Mouse (Mus musculus): Measurements from ENCODE around the gene Amh. TPM values are rescaled to one million over a fixed set of nuclear protein-coding genes. Genes with fewer than 3 reads are reported as not detected.
"Not testable (repeated sequence)": the region's sequence is repeated elsewhere in the genome, so short reads cannot be mapped to it uniquely, and the experiment has no call there.

The Amh gene
- polyA plus RNA-seq, 1 experiment from 2014 or later = not detected

DNA sequence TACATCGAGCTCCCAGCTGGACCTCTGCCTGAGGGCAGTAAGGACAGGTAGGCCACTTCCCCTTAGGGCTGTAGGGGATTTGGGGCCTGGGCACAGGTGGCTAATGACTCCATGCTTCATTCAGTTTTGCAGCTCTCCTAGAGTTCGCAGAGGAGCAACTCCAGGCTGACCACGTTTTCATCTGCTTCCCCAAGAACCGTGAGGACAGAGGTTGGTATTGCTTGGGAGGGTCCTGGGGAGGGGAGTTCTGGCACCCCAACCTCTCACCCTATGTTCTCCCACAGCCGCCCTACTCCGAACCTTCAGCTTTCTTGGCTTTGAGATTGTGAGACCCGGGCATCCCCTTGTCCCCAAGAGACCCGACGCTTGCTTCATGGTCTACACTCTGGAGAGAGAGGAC lies 23.5 kb downstream of the Amh start:
- H3K36me3 ChIP-seq (ENCODE audit: control insufficient read depth, insufficient read depth, low read length); ATAC-seq (ENCODE audit: low read depth); H3K4me3 ChIP-seq (ENCODE audit: low read length); H3K9ac ChIP-seq (ENCODE audit: low read length); H3K27me3 ChIP-seq (ENCODE audit: control insufficient read depth, insufficient read depth, low read depth, low read length); H3K9me3 ChIP-seq (ENCODE audit: control insufficient read depth, low read length); H3K27ac ChIP-seq (ENCODE audit: low read length): not testable (repeated sequence)
- peaks cover 17% of the 10 kb centered on the region for H3K4me1 ChIP-seq (replicated peaks; ENCODE audit: control insufficient read depth, insufficient read depth, low read length)
- 72% methylated on average over 7 of the region's 9 CpGs for WGBS
- H3K4me2 ChIP-seq (ENCODE audit: low read depth, low read length) = peak overlapping the region; percentile 96; the same call in 1 of the 2 replicates

DNA sequence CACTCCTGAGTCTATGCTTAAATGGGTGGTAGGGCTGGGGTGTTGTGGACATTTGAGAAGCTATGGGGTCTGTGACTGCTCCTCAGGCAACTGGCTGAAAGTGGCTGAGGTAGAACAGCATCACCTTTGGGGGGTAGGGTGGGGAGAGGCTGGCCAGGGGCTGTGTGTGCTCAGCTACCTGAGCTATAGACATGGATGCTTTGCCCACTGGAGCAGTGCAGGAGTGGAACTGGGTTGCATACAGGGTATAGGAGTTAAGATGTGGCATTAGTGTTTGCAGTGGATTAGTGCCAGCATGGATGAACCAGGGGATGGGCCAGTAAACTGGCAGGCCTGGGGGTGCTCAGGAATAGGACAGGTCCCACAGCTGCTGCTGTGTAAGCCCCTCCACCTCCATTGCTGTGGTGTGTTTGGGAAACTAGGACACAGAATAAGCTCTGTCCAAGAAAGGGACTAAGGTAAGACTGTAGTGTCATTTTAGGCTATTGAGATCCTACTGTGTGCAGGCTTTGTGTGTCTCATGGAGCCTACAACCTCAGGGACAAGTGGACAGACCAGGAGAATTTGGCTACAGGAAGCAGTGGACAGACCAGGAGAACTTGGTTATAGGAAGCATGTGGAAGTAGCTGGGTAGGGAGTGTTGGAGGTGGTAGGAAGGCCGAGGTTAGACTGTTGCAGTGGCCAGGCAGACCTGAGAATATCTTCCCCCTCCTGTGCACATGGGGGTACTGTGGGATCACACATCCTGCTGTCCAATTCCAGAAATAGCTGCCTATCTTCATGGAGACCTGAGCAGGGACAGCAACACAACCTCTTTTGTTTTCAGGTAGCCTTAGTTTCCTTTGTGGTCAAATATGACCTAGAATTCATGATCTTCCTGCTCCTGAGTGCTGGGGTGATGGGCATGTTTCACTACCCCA lies 24.6 kb downstream of the Amh start:
- H3K27me3 ChIP-seq (ENCODE audit: control insufficient read depth, insufficient read depth, low read depth, low read length) = peaks cover 15% of the 10 kb centered on the region
- H3K36me3 ChIP-seq (ENCODE audit: control insufficient read depth, insufficient read depth, low read length) = peaks cover 7% of the 10 kb centered on the region
- 0 out of 2 replicates have a peak, but pooled peaks cover 4% of the 10 kb centered on the region for H3K9me3 ChIP-seq (ENCODE audit: control insufficient read depth, low read length)
- no peak overlapping the region for H3K9ac ChIP-seq (ENCODE audit: low read length)
- ATAC-seq (ENCODE audit: low read depth) = no peak
- no peak overlapping the region for H3K4me2 ChIP-seq (ENCODE audit: low read depth, low read length)
- 58% methylated on average over 1 of the region's 1 CpGs for WGBS
- H3K27ac ChIP-seq (ENCODE audit: low read length) = no peak overlapping the region
- H3K4me3 ChIP-seq (ENCODE audit: low read length) = no peak overlapping the region
- H3K4me1 ChIP-seq (replicated peaks; ENCODE audit: control insufficient read depth, insufficient read depth, low read length) = peaks cover 17% of the 10 kb centered on the region

DNA sequence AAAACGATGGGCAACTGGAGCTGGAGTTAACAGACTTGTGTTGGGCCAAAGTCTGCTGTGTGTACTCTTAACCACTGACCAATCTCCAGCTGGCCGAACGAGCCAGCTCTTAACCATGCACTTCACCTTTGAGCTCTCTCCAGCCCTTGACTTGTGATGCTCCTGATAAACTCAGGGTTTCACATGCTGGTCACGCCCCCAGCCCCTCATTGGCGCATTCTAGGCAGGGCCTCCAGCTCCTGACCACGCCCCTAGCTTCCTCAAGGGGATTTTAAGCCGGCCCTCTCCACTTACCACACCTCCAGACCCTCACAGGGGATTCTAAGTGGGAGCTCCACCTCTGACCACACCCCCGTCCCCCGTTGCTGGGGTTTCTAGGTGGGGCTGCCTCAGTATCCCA lies 26.1 kb downstream of the Amh start:
- H3K36me3 ChIP-seq (ENCODE audit: control insufficient read depth, insufficient read depth, low read length) = peaks cover 7% of the 10 kb centered on the region
- no peak overlapping the region for H3K4me2 ChIP-seq (ENCODE audit: low read depth, low read length)
- peaks cover 17% of the 10 kb centered on the region for H3K4me1 ChIP-seq (replicated peaks; ENCODE audit: control insufficient read depth, insufficient read depth, low read length)
- H3K9ac ChIP-seq (ENCODE audit: low read length) = no peak overlapping the region
- H3K9me3 ChIP-seq (ENCODE audit: control insufficient read depth, low read length) = 0 out of 2 replicates have a peak, but pooled peaks cover 4% of the 10 kb centered on the region
- no peak overlapping the region for H3K4me3 ChIP-seq (ENCODE audit: low read length)
- 3% methylated on average over 9 of the region's 9 CpGs for WGBS
- H3K27me3 ChIP-seq (ENCODE audit: control insufficient read depth, insufficient read depth, low read depth, low read length) = peaks cover 30% of the 10 kb centered on the region
- H3K27ac ChIP-seq (ENCODE audit: low read length) = no peak overlapping the region
- ATAC-seq (ENCODE audit: low read depth) = no peak

DNA sequence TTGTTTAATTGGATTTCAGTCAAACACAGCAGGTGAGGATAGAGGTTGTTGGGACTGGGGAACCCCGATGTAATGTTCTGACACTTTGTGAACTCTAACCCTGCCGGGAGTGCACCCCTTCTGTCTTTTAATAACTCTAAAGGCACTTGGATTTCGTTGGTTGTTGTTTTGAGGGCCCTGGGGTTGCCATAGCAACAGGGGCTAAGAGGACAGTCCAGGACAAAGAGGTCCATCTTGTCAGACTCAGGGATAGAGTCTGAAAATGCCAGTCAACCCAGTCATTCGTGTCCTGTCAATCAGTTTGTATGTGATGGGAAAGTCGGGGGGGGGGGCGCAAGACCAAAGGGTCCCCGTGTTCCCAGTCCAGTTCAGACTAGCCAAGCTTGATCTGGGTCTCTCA lies 27.8 kb downstream of the Amh start:
- H3K4me2 ChIP-seq (ENCODE audit: low read depth, low read length) = no peak overlapping the region
- no peak overlapping the region for H3K27ac ChIP-seq (ENCODE audit: low read length)
- H3K4me3 ChIP-seq (ENCODE audit: low read length) = no peak overlapping the region
- H3K4me1 ChIP-seq (replicated peaks; ENCODE audit: control insufficient read depth, insufficient read depth, low read length) = peaks cover 12% of the 10 kb centered on the region
- peaks cover 7% of the 10 kb centered on the region for H3K36me3 ChIP-seq (ENCODE audit: control insufficient read depth, insufficient read depth, low read length)
- WGBS = 69% methylated on average over 7 of the region's 7 CpGs
- 0 out of 2 replicates have a peak, but pooled peaks cover 4% of the 10 kb centered on the region for H3K9me3 ChIP-seq (ENCODE audit: control insufficient read depth, low read length)
- peaks cover 40% of the 10 kb centered on the region for H3K27me3 ChIP-seq (ENCODE audit: control insufficient read depth, insufficient read depth, low read depth, low read length)
- H3K9ac ChIP-seq (ENCODE audit: low read length) = no peak overlapping the region
- no peak for ATAC-seq (ENCODE audit: low read depth)

GRCm38 (mm10) chr10:80835617-80836016 lies 30.6 kb downstream of the Amh start:
- H3K4me3 ChIP-seq (ENCODE audit: low read length) = no peak overlapping the region
- H3K4me2 ChIP-seq (ENCODE audit: low read depth, low read length) = no peak overlapping the region
- no peak overlapping the region for H3K9ac ChIP-seq (ENCODE audit: low read length)
- no peaks in the 10 kb centered on the region for H3K36me3 ChIP-seq (ENCODE audit: control insufficient read depth, insufficient read depth, low read length)
- no peak for ATAC-seq (ENCODE audit: low read depth)
- WGBS = 45% methylated on average over 28 of the region's 30 CpGs
- 0 out of 2 replicates have a peak, but pooled peaks cover 4% of the 10 kb centered on the region for H3K9me3 ChIP-seq (ENCODE audit: control insufficient read depth, low read length)
- peaks cover 6% of the 10 kb centered on the region for H3K4me1 ChIP-seq (replicated peaks; ENCODE audit: control insufficient read depth, insufficient read depth, low read length)
- H3K27ac ChIP-seq (ENCODE audit: low read length) = no peak overlapping the region
- peaks cover 40% of the 10 kb centered on the region for H3K27me3 ChIP-seq (ENCODE audit: control insufficient read depth, insufficient read depth, low read depth, low read length)

DNA sequence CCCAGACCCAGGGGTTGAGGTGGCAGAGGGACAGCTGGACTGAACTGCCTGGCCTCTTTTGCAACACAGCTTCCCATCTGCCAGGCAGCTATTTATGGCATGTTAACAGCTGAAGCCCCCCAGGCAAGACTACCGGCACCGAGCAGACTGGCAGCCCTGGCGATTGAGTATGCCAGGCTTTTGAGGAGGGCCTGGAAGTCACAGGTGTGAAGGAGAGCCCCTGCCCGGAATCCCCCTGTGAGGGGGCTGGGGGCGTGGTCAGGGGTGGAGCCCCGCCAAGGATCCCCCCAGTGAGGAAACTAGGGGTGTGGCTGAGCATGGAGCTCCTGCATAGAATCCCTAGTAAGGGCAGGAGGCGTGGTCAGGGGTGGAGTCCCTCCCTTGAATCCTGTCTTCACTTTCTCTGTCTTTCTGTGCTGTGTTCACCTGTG lies 31.9 kb downstream of the Amh start:
- ATAC-seq (ENCODE audit: low read depth) = no peak

GRCm38 (mm10) chr10:80837827-80838226 lies 32.8 kb downstream of the Amh start:
- H3K9ac ChIP-seq (ENCODE audit: low read length) = no peak overlapping the region

More for the DNA sequence above, 31.9 kb downstream of the Amh start:
- Histone ChIP-seq H3K36me3 (ENCODE audit: control insufficient read depth, insufficient read depth, low read length) (no peaks in the 10 kb centered on the region), H3K4me1 (replicated peaks; ENCODE audit: control insufficient read depth, insufficient read depth, low read length) (no peaks in the 10 kb centered on the region), H3K4me2 (ENCODE audit: low read depth, low read length) (no peak overlapping the region), H3K27me3 (ENCODE audit: control insufficient read depth, insufficient read depth, low read depth, low read length) (peaks cover 43% of the 10 kb centered on the region), H3K9me3 (ENCODE audit: control insufficient read depth, low read length) (0 out of 2 replicates have a peak, but pooled peaks cover 4% of the 10 kb centered on the region), H3K4me3 (ENCODE audit: low read length) (no peak overlapping the region), H3K9ac (ENCODE audit: low read length) (no peak overlapping the region), H3K27ac (ENCODE audit: low read length) (no peak overlapping the region)
- WGBS = 30% methylated on average over 7 of the region's 7 CpGs

GRCm38 (mm10) chr10:80838346-80838912 lies 33.4 kb downstream of the Amh start:
- H3K4me1 ChIP-seq (replicated peaks; ENCODE audit: control insufficient read depth, insufficient read depth, low read length) = no peaks in the 10 kb centered on the region
- peaks cover 52% of the 10 kb centered on the region for H3K27me3 ChIP-seq (ENCODE audit: control insufficient read depth, insufficient read depth, low read depth, low read length)
- H3K9ac ChIP-seq (ENCODE audit: low read length) = no peak overlapping the region
- no peaks in the 10 kb centered on the region for H3K36me3 ChIP-seq (ENCODE audit: control insufficient read depth, insufficient read depth, low read length)
- ATAC-seq (ENCODE audit: low read depth) = no peak
- H3K27ac ChIP-seq (ENCODE audit: low read length) = no peak overlapping the region
- WGBS = 58% methylated on average over 2 of the region's 2 CpGs
- H3K9me3 ChIP-seq (ENCODE audit: control insufficient read depth, low read length) = 0 out of 2 replicates have a peak, but pooled peaks cover 4% of the 10 kb centered on the region
- H3K4me2 ChIP-seq (ENCODE audit: low read depth, low read length) = no peak overlapping the region
- H3K4me3 ChIP-seq (ENCODE audit: low read length) = no peak overlapping the region

More at GRCm38 (mm10) chr10:80837827-80838226, 32.8 kb downstream of the Amh start:
- 0 out of 2 replicates have a peak, but pooled peaks cover 4% of the 10 kb centered on the region for H3K9me3 ChIP-seq (ENCODE audit: control insufficient read depth, low read length)
- H3K27me3 ChIP-seq (ENCODE audit: control insufficient read depth, insufficient read depth, low read depth, low read length) = peaks cover 50% of the 10 kb centered on the region
- H3K27ac ChIP-seq (ENCODE audit: low read length) = no peak overlapping the region
- WGBS = 8% methylated on average over 2 of the region's 2 CpGs
- no peak overlapping the region for H3K4me3 ChIP-seq (ENCODE audit: low read length)
- H3K4me2 ChIP-seq (ENCODE audit: low read depth, low read length) = no peak overlapping the region
- no peak for ATAC-seq (ENCODE audit: low read depth)
- no peaks in the 10 kb centered on the region for H3K36me3 ChIP-seq (ENCODE audit: control insufficient read depth, insufficient read depth, low read length)
- H3K4me1 ChIP-seq (replicated peaks; ENCODE audit: control insufficient read depth, insufficient read depth, low read length) = no peaks in the 10 kb centered on the region

DNA sequence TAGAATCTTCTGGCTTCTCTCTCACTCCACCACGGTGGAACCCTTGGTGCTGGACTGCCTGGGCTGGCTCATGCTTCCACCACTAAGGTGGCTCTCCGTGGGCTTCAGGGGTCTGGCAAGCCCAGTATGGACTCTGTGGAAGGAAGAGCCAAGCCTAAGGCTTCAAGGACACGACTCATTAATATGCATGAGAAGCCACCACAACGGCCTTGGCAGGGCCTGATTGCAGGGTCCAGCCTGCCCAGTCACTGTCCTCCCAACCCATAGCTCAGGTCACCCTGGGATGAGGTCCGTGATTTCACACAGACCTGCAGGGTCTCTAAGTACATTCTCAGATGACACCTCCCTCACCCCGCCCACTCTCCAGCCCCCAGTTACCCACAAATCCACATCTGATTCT lies 34.8 kb downstream of the Amh start:
- Histone ChIP-seq H3K4me2 (ENCODE audit: low read depth, low read length) (no peak overlapping the region), H3K4me3 (ENCODE audit: low read length) (no peak overlapping the region), H3K9ac (ENCODE audit: low read length) (no peak overlapping the region), H3K4me1 (replicated peaks; ENCODE audit: control insufficient read depth, insufficient read depth, low read length) (no peaks in the 10 kb centered on the region; the same call in 1 of the 2 replicates), H3K27ac (ENCODE audit: low read length) (no peak overlapping the region), H3K9me3 (ENCODE audit: control insufficient read depth, low read length) (no peaks in the 10 kb centered on the region), H3K27me3 (ENCODE audit: control insufficient read depth, insufficient read depth, low read depth, low read length) (peaks cover 53% of the 10 kb centered on the region), H3K36me3 (ENCODE audit: control insufficient read depth, insufficient read depth, low read length) (no peaks in the 10 kb centered on the region)
- WGBS = 55% methylated on average over 6 of the region's 6 CpGs
- no peak for ATAC-seq (ENCODE audit: low read depth)

All from lung, embryonic 16.5 days (tissue).